Mouse (Mus musculus) CH12.LX (cell line): ENCODE measurements around the gene Mroh8. TPM values are rescaled to one million over a fixed set of nuclear protein-coding genes. Genes with fewer than 3 reads are reported as not detected.

Experiments used
- DNase-seq: peaks from one replicate; pipeline ENCODE4 v3.0.0-alpha.2; 2013; ENCODE audit errors: extremely low read depth
- H3K27ac ChIP-seq: 2 replicates; pipeline ENCODE4 v1.5.1; 2012; ENCODE audit warnings: low read depth, mild to moderate bottlenecking, control low read depth, moderate library complexity; ENCODE audit not compliant: insufficient read depth
- H3K27me3 ChIP-seq: replicated peaks from 2 replicates; pipeline ENCODE3; 2012; ENCODE audit warnings: inconsistent platforms
- H3K36me3 ChIP-seq, 2 experiments: replicated peaks in 1 of 2; 2 replicates each; pipeline versions ENCODE3 to v1.6.1; 2012; ENCODE audit warnings: inconsistent platforms in 1 of 2, low read length in 1 of 2, mild to moderate bottlenecking in 1 of 2, mixed read lengths in 1 of 2, moderate library complexity in 1 of 2; ENCODE audit not compliant: control insufficient read depth in 1 of 2, insufficient read depth in 1 of 2
- H3K4me1 ChIP-seq, 2 experiments: 2 replicates each; pipeline ENCODE4 v1.6.1; 2012; ENCODE audit warnings: inconsistent platforms in 1 of 2, moderate library complexity in 1 of 2; ENCODE audit not compliant: insufficient read depth in 2 of 2, control insufficient read depth in 1 of 2
- H3K4me2 ChIP-seq: 2 replicates; pipeline ENCODE4 v1.6.1; 2012; ENCODE audit warnings: low read depth, mild to moderate bottlenecking, control low read depth; ENCODE audit not compliant: poor library complexity, insufficient read depth, severe bottlenecking
- H3K4me3 ChIP-seq, 3 experiments: fragments of 150-350 bp in 1 of 3; sonication (generic) in 1 of 3; replicated peaks in 1 of 3; 2 replicates each; pipeline versions ENCODE3 to v1.5.1; 2011 to 2012; ENCODE audit warnings: low read depth in 2 of 3, low read length in 2 of 3, mild to moderate bottlenecking in 2 of 3, moderate library complexity in 2 of 3, control low read depth in 1 of 3, improper control_type of control experiment in 1 of 3, inconsistent platforms in 1 of 3, mixed read lengths in 1 of 3; ENCODE audit not compliant: poor library complexity in 1 of 3
- H3K79me2 ChIP-seq: replicated peaks from 2 replicates; pipeline ENCODE4 v1.6.1; 2012; ENCODE audit warnings: mild to moderate bottlenecking, moderate library complexity; ENCODE audit not compliant: control insufficient read depth, poor library complexity, insufficient read depth, severe bottlenecking; ENCODE audit errors: extremely low read depth
- H3K9ac ChIP-seq: 2 replicates; pipeline ENCODE4 v1.6.1; 2012; ENCODE audit warnings: low read depth, mild to moderate bottlenecking, control low read depth, moderate library complexity; ENCODE audit not compliant: insufficient read depth
- H3K9me3 ChIP-seq: replicated peaks from 2 replicates; pipeline ENCODE3; 2012; ENCODE audit warnings: low read length, inconsistent platforms, mixed read lengths
- BHLHE40 ChIP-seq: IDR thresholded peaks from 2 replicates; pipeline ENCODE4 v1.6.1; 2011; ENCODE audit warnings: mild to moderate bottlenecking, low read depth, low read length, improper control_type of control experiment
- CHD1 ChIP-seq: IDR thresholded peaks from 2 replicates; pipeline ENCODE4 v1.6.1; 2012; ENCODE audit warnings: low read depth, low read length, improper control_type of control experiment, inconsistent platforms
- CHD2 ChIP-seq: IDR thresholded peaks from 2 replicates; pipeline ENCODE4 v1.6.1; 2011; ENCODE audit warnings: low read length, improper control_type of control experiment
- CTCF ChIP-seq, 2 experiments: IDR thresholded peaks in 1 of 2; conservative IDR thresholded peaks in 1 of 2; 2 replicates each; pipeline ENCODE4 v1.5.1; 2011 to 2012; ENCODE audit warnings: low read depth in 2 of 2, low read length in 2 of 2, improper control_type of control experiment in 1 of 2, inconsistent platforms in 1 of 2, mild to moderate bottlenecking in 1 of 2, moderate library complexity in 1 of 2
- E2F4 ChIP-seq: IDR thresholded peaks from 2 replicates; pipeline ENCODE4 v1.6.1; 2011; ENCODE audit warnings: low read depth, low read length, improper control_type of control experiment; ENCODE audit not compliant: insufficient replicate concordance
- ELF1 ChIP-seq: IDR thresholded peaks from 2 replicates; pipeline ENCODE4 v1.6.1; 2014; ENCODE audit warnings: low read depth, mild to moderate bottlenecking, inconsistent platforms, low read length, improper control_type of control experiment
- EP300 ChIP-seq: IDR thresholded peaks from 2 replicates; pipeline ENCODE4 v1.6.1; 2011; ENCODE audit warnings: low read length, improper control_type of control experiment
- ETS1 ChIP-seq: conservative IDR thresholded peaks from 2 replicates; pipeline ENCODE4 v1.6.1; 2012; ENCODE audit warnings: low read depth, mild to moderate bottlenecking, inconsistent platforms, low read length, improper control_type of control experiment, moderate library complexity
- GABPA ChIP-seq: IDR thresholded peaks from 2 replicates; pipeline ENCODE4 v1.6.1; 2012; ENCODE audit warnings: low read depth, low read length, improper control_type of control experiment, inconsistent platforms; ENCODE audit not compliant: insufficient replicate concordance
- HCFC1 ChIP-seq: IDR thresholded peaks from 2 replicates; pipeline ENCODE4 v1.6.1; 2012; ENCODE audit warnings: low read depth, mild to moderate bottlenecking, inconsistent platforms, low read length, improper control_type of control experiment
- IRF4 ChIP-seq: IDR thresholded peaks from 2 replicates; pipeline ENCODE4 v1.6.1; 2014; ENCODE audit warnings: low read depth, mild to moderate bottlenecking, inconsistent platforms, low read length, improper control_type of control experiment
- JUN ChIP-seq: IDR thresholded peaks from 2 replicates; pipeline ENCODE4 v1.6.1; 2011; ENCODE audit warnings: low read depth, mild to moderate bottlenecking, low read length, improper control_type of control experiment, moderate library complexity; ENCODE audit not compliant: insufficient read depth
- JUND ChIP-seq: conservative IDR thresholded peaks from 2 replicates; pipeline ENCODE4 v1.6.1; 2011; ENCODE audit warnings: low read depth, low read length, improper control_type of control experiment
- KAT2A ChIP-seq: IDR thresholded peaks from 2 replicates; pipeline ENCODE4 v1.6.1; 2012; ENCODE audit warnings: low read length, improper control_type of control experiment, inconsistent platforms; ENCODE audit not compliant: insufficient replicate concordance
- MAFK ChIP-seq: IDR thresholded peaks from 2 replicates; pipeline ENCODE4 v1.6.1; 2011; ENCODE audit warnings: low read length, improper control_type of control experiment; ENCODE audit not compliant: insufficient replicate concordance
- MAX ChIP-seq: IDR thresholded peaks from 2 replicates; pipeline ENCODE4 v1.6.1; 2011; ENCODE audit warnings: low read length, improper control_type of control experiment
- MAZ ChIP-seq: IDR thresholded peaks from 2 replicates; pipeline ENCODE4 v1.6.1; 2012; ENCODE audit warnings: low read depth, mild to moderate bottlenecking, inconsistent platforms, low read length, improper control_type of control experiment, moderate library complexity
- MEF2A ChIP-seq: IDR thresholded peaks from 2 replicates; pipeline ENCODE4 v1.6.1; 2014; ENCODE audit warnings: low read depth, mild to moderate bottlenecking, inconsistent platforms, low read length, improper control_type of control experiment, borderline replicate concordance
- MXI1 ChIP-seq: IDR thresholded peaks from 2 replicates; pipeline ENCODE4 v1.6.1; 2011; ENCODE audit warnings: mild to moderate bottlenecking, low read depth, low read length, improper control_type of control experiment
- MYC ChIP-seq: IDR thresholded peaks from 2 replicates; pipeline ENCODE4 v1.6.1; 2011; ENCODE audit warnings: low read depth, mild to moderate bottlenecking, improper control_type of control experiment, low read length
- NELFE ChIP-seq: IDR thresholded peaks from 2 replicates; pipeline ENCODE4 v1.6.1; 2011; ENCODE audit warnings: low read depth, low read length, improper control_type of control experiment
- NRF1 ChIP-seq: IDR thresholded peaks from 2 replicates; pipeline ENCODE4 v1.6.1; 2014; ENCODE audit warnings: low read depth, mild to moderate bottlenecking, inconsistent platforms, low read length, improper control_type of control experiment, moderate library complexity
- PAX5 ChIP-seq: IDR thresholded peaks from 2 replicates; pipeline ENCODE4 v1.6.1; 2012; ENCODE audit warnings: low read length, inconsistent platforms, mixed read lengths
- POLR2A ChIP-seq: IDR thresholded peaks from 2 replicates; pipeline ENCODE4 v1.6.1; 2011; ENCODE audit warnings: low read depth, mild to moderate bottlenecking, improper control_type of control experiment, low read length
- POLR2AphosphoS2 ChIP-seq: IDR thresholded peaks from 2 replicates; pipeline ENCODE4 v1.6.1; 2011; ENCODE audit warnings: low read depth, low read length, improper control_type of control experiment
- RAD21 ChIP-seq: IDR thresholded peaks from 2 replicates; pipeline ENCODE4 v1.6.1; 2011; ENCODE audit warnings: low read depth, mild to moderate bottlenecking, low read length, improper control_type of control experiment, moderate library complexity
- RCOR1 ChIP-seq: conservative IDR thresholded peaks from 2 replicates; pipeline ENCODE4 v1.6.1; 2012; ENCODE audit warnings: low read depth, mild to moderate bottlenecking, inconsistent platforms, low read length, improper control_type of control experiment
- SIN3A ChIP-seq: IDR thresholded peaks from 2 replicates; pipeline ENCODE4 v1.6.1; 2012; ENCODE audit warnings: low read length, improper control_type of control experiment, inconsistent platforms
- SMC3 ChIP-seq: IDR thresholded peaks from 2 replicates; pipeline ENCODE4 v1.6.1; 2011; ENCODE audit warnings: low read depth, low read length, improper control_type of control experiment
- TBP ChIP-seq: conservative IDR thresholded peaks from 2 replicates; pipeline ENCODE4 v1.6.1; 2011; ENCODE audit warnings: low read depth, low read length, improper control_type of control experiment
- TCF12 ChIP-seq: IDR thresholded peaks from 2 replicates; pipeline ENCODE4 v1.6.1; 2014; ENCODE audit warnings: low read depth, mild to moderate bottlenecking, inconsistent platforms, low read length, improper control_type of control experiment
- UBTF ChIP-seq: IDR thresholded peaks from 2 replicates; pipeline ENCODE4 v1.6.1; 2012; ENCODE audit warnings: low read depth, mild to moderate bottlenecking, inconsistent platforms, low read length, improper control_type of control experiment, moderate library complexity
- USF1 ChIP-seq: IDR thresholded peaks from 2 replicates; pipeline ENCODE4 v1.6.1; 2014; ENCODE audit warnings: low read depth, mild to moderate bottlenecking, inconsistent platforms, low read length, improper control_type of control experiment
- ZC3H11A ChIP-seq: IDR thresholded peaks from 2 replicates; pipeline ENCODE4 v1.6.1; 2012; ENCODE audit warnings: low read depth, mild to moderate bottlenecking, inconsistent platforms, low read length, improper control_type of control experiment
- ZKSCAN1 ChIP-seq: IDR thresholded peaks from 2 replicates; pipeline ENCODE4 v1.6.1; 2012; ENCODE audit warnings: low read depth, inconsistent platforms, low read length, improper control_type of control experiment, borderline replicate concordance
- ZMIZ1 ChIP-seq: IDR thresholded peaks from 2 replicates; pipeline ENCODE4 v1.6.1; 2012; ENCODE audit warnings: low read depth, mild to moderate bottlenecking, inconsistent platforms, low read length, improper control_type of control experiment
- ZNF384 ChIP-seq: IDR thresholded peaks from 2 replicates; pipeline ENCODE4 v1.6.1; 2012; ENCODE audit warnings: low read depth, low read length, improper control_type of control experiment, inconsistent platforms
- dilution Hi-C: fragments of 300-500 bp; cut with MboI; formaldehyde crosslinking; loops from 2 replicates; pipeline ENCODE4 v1.14.3; 2020; ENCODE audit warnings: low sequenced_read_pairs; ENCODE audit not compliant: extremely low pct_unique_long_range_greater_than_20kb, extremely low pct_ligation_motif_present
- in situ Hi-C: fragments of 300-500 bp; cut with MboI; formaldehyde crosslinking; loops from 3 replicates; pipeline ENCODE4 v1.14.3; 2019; ENCODE audit warnings: low sequenced_read_pairs, low pct_ligation_motif_present, low pct_unique_long_range_greater_than_20kb, mixed read lengths
- polyA plus RNA-seq: library from polyadenylated mRNA; unstranded; fragments of >175 nt; gene quantifications from 2 replicates; pipeline ENCODE4 v1.2.1, GENCODE M21; 2012; ENCODE audit warnings: low read depth; ENCODE audit not compliant: insufficient read length
- total RNA-seq, 2 experiments: library from RNA; depleted of rRNA; stranded (reverse); fragments of 300-350 nt in 1 of 2; fragments of >200 nt in 1 of 2; gene quantifications; 2 replicates each; pipeline ENCODE4 v1.2.3; 2012 to 2014

Mroh8 gene
- total and polyA plus RNA-seq, 3 experiments: 0.25 to 0.41 TPM; not detected in 1

- H3K4me2 ChIP-seq: peak within 1 kb of the TSS; percentile 98
- no peaks in the 10 kb centered on the region for H3K27me3 ChIP-seq
- H3K27ac ChIP-seq: peak within 1 kb of the TSS; percentile 64; the same call in 1 of the 2 replicates
- peaks cover 42% of the 10 kb centered on the region for H3K79me2 ChIP-seq
- peak; percentile 92 for DNase-seq
- in situ Hi-C loops: no loop called here
- H3K4me1 ChIP-seq: peaks cover 11 to 25% of the 10 kb centered on the region in 2 experiments
- H3K9ac ChIP-seq: peak within 1 kb of the TSS; percentile 90
- TF ChIP-seq USF1 (no peak), MYC (no peak), TBP (peak; percentile 58; the same call in 1 of the 2 replicates), BHLHE40 (peak; percentile 48; the same call in 1 of the 2 replicates), MEF2A (peak; percentile 55), JUN (no peak), POLR2AphosphoS2 (peak; percentile 42; the same call in 1 of the 2 replicates), ZNF384 (0 out of 2 replicates have a peak, but pooled peaks have one; percentile 3), KAT2A (0 out of 2 replicates have a peak, but pooled peaks have one; percentile 54), IRF4 (peak; percentile 34; the same call in 1 of the 2 replicates), CHD2 (peak; percentile 88), SIN3A (peak; percentile 74), ZC3H11A (no peak), EP300 (no peak), ZMIZ1 (peak; percentile 73), HCFC1 (peak; percentile 76), SMC3 (peak; percentile 11; the same call in 1 of the 2 replicates), NELFE (peak; percentile 89), POLR2A (peak; percentile 71), CTCF (conservative IDR thresholded peaks at IDR 0.05 in 1 of 2, IDR thresholded peaks at IDR 0.05 in 1 of 2; ENCODE audit: low read depth in 2 of 2, low read length in 2 of 2) (no peak), ZKSCAN1 (no peak), ETS1 (no peak), GABPA (no peak), MAZ (no peak), RAD21 (no peak), NRF1 (no peak; the same call in none of the 2 replicates), CHD1 (peak; percentile 98), MAX (peak; percentile 79), JUND (no peak), UBTF (peak; percentile 82; the same call in 1 of the 2 replicates), RCOR1 (peak; percentile 48; the same call in 1 of the 2 replicates), MXI1 (peak; percentile 80), MAFK (0 out of 2 replicates have a peak, but pooled peaks have one; percentile 10), PAX5 (no peak), E2F4 (peak; percentile 70; the same call in 1 of the 2 replicates), TCF12 (peak; percentile 77), ELF1 (peak; percentile 80)
- H3K36me3 ChIP-seq: peaks cover 17 to 30% of the 10 kb centered on the region in 2 experiments
- dilution Hi-C loops: no loop called here
- no peaks in the 10 kb centered on the region for H3K9me3 ChIP-seq
- peak within 1 kb of the TSS; percentile 96 to 100 (median 100) for H3K4me3 ChIP-seq
These were observed 483 bp downstream of the Mroh8 start, which contains the start of gene Rpn2 for GRCm38 (mm10) chr2:157278717-157279415. Gene Rpn2, plus strand, starts transcription at chr2:157279017.
